Mouse (Mus musculus) small intestine, adult 2 months (tissue): ENCODE measurements around the gene Gjc3. TPM values are rescaled to one million over a fixed set of nuclear protein-coding genes. Genes with fewer than 3 reads are reported as not detected.
"Not testable (repeated sequence)": the region's sequence is repeated elsewhere in the genome, so short reads cannot be mapped to it uniquely, and the experiment has no call there.

Source experiments
- H3K27ac ChIP-seq: fragments of 200-500 bp; 2 replicates; pipeline ENCODE4 v1.5.1; 2012; ENCODE audit warnings: low read depth, low read length, control low read depth, inconsistent platforms; ENCODE audit not compliant: insufficient read depth
- H3K27me3 ChIP-seq: fragments of 200-500 bp; 2 replicates; pipeline ENCODE4 v1.6.1; 2012; ENCODE audit warnings: mild to moderate bottlenecking, moderate library complexity, low read length, inconsistent platforms; ENCODE audit not compliant: control insufficient read depth, insufficient read depth
- H3K36me3 ChIP-seq: fragments of 200-500 bp; 2 replicates; pipeline ENCODE4 v1.6.1; 2012; ENCODE audit warnings: mild to moderate bottlenecking, low read length, control low read depth, inconsistent platforms; ENCODE audit not compliant: control insufficient read depth, insufficient read depth
- H3K4me1 ChIP-seq: fragments of 200-500 bp; 2 replicates; pipeline ENCODE4 v1.6.1; 2012; ENCODE audit warnings: low read length, inconsistent platforms, mixed read lengths; ENCODE audit not compliant: control insufficient read depth, insufficient read depth, insufficient read length
- H3K4me3 ChIP-seq: fragments of 200-500 bp; 2 replicates; pipeline ENCODE4 v1.5.1; 2012; ENCODE audit warnings: low read depth, mild to moderate bottlenecking, control low read depth, inconsistent platforms, low read length, moderate library complexity
- CTCF ChIP-seq: fragments of 200-500 bp; IDR thresholded peaks from 2 replicates; pipeline ENCODE4 v1.5.1; 2012; ENCODE audit warnings: low read depth, mild to moderate bottlenecking, control low read depth, inconsistent platforms, low read length, moderate library complexity, mixed read lengths; ENCODE audit not compliant: insufficient replicate concordance, insufficient read length; ENCODE audit errors: extremely low read depth
- POLR2A ChIP-seq: fragments of 200-500 bp; IDR thresholded peaks from 2 replicates; pipeline ENCODE4 v1.6.1; 2012; ENCODE audit warnings: low read depth, mild to moderate bottlenecking, control low read depth, inconsistent platforms, low read length, moderate library complexity
- WGBS: fragments of 180-500 bp; shearing (Covaris S2); methylation state at CpG from one replicate; pipeline ENCODE4 v1.1.7; 2018; 5-methylcytosine and 5-hydroxymethylcytosine counted together
- polyA plus RNA-seq: library from polyadenylated mRNA; depleted of rRNA; stranded (reverse); fragments of >200 nt; gene quantifications from 2 replicates; pipeline ENCODE4 v1.2.3, GENCODE M21; 2012

Gjc3 gene
- polyA plus RNA-seq, 1 experiment, result 0.08 TPM

- 30% methylated on average over 1 of the region's 1 CpGs for WGBS
- no peak overlapping the region for H3K27ac ChIP-seq
- H3K36me3 ChIP-seq, result no peaks in the 10 kb centered on the region
- TF ChIP-seq POLR2A, result no peak
- TF ChIP-seq CTCF, result no peak
- H3K27me3 ChIP-seq, result no peaks in the 10 kb centered on the region
- H3K4me3 ChIP-seq, result no peak overlapping the region
- peaks cover 2% of the 10 kb centered on the region for H3K4me1 ChIP-seq
These were observed 19.8 kb downstream of the Gjc3 start for GRCm38 (mm10) chr5:137943133-137943532.

- no peak overlapping the region for H3K4me3 ChIP-seq
These were observed 21.9 kb downstream of the Gjc3 start for GRCm38 (mm10) chr5:137940948-137941347.

GRCm38 (mm10) chr5:137937238-137937637 is 25.7 kb downstream of the Gjc3 start:
- WGBS, result 57% methylated on average over 4 of the region's 4 CpGs
- peak overlapping the region; percentile 70 for H3K27ac ChIP-seq
- TF ChIP-seq POLR2A (no peak), CTCF (peak; percentile 42; the same call in 1 of the 2 replicates)
- peaks cover 2% of the 10 kb centered on the region; the same call in 1 of the 2 replicates for H3K4me1 ChIP-seq
- H3K4me3 ChIP-seq, result no peak overlapping the region
- H3K27me3 ChIP-seq, result no peaks in the 10 kb centered on the region
- H3K36me3 ChIP-seq, result no peaks in the 10 kb centered on the region

More at GRCm38 (mm10) chr5:137940948-137941347, 21.9 kb downstream of the Gjc3 start:
- TF ChIP-seq POLR2A, result no peak
- TF ChIP-seq CTCF, result no peak
- Histone ChIP-seq H3K27ac (no peak overlapping the region), H3K4me1 (peaks cover 2% of the 10 kb centered on the region), H3K27me3 (no peaks in the 10 kb centered on the region), H3K36me3 (no peaks in the 10 kb centered on the region)
- 24% methylated on average over 4 of the region's 4 CpGs for WGBS

- Histone ChIP-seq H3K27ac (no peak overlapping the region), H3K27me3 (no peaks in the 10 kb centered on the region), H3K4me3 (no peak overlapping the region), H3K4me1 (peaks cover 2% of the 10 kb centered on the region; the same call in 1 of the 2 replicates), H3K36me3 (no peaks in the 10 kb centered on the region)
- WGBS, result 36% methylated on average over 2 of the region's 2 CpGs
- no peak for TF ChIP-seq POLR2A
- TF ChIP-seq CTCF, result no peak
These were observed 26.4 kb downstream of the Gjc3 start for GRCm38 (mm10) chr5:137936486-137936885.

- WGBS, result 82% methylated on average over 2 of the region's 2 CpGs
- not testable (repeated sequence) for H3K27me3 ChIP-seq, H3K27ac ChIP-seq, H3K36me3 ChIP-seq, H3K4me1 ChIP-seq, H3K4me3 ChIP-seq
These were observed 29.0 kb downstream of the Gjc3 start for GRCm38 (mm10) chr5:137933934-137934333.

GRCm38 (mm10) chr5:137928439-137928838 is 34.5 kb downstream of the Gjc3 start:
- Histone ChIP-seq H3K36me3 (no peaks in the 10 kb centered on the region), H3K27ac (peak overlapping the region; percentile 32; the same call in 1 of the 2 replicates), H3K4me3 (no peak overlapping the region), H3K4me1 (peaks cover 14% of the 10 kb centered on the region), H3K27me3 (no peaks in the 10 kb centered on the region)
- WGBS, result 72% methylated on average over 11 of the region's 11 CpGs
- TF ChIP-seq POLR2A (no peak), CTCF (no peak)

- Histone ChIP-seq H3K36me3 (peaks cover 16% of the 10 kb centered on the region), H3K27ac (peak overlapping the region; percentile 99), H3K4me1 (peaks cover 5% of the 10 kb centered on the region), H3K27me3 (no peaks in the 10 kb centered on the region), H3K4me3 (no peak overlapping the region)
- TF ChIP-seq CTCF, result no peak
- TF ChIP-seq POLR2A, result no peak
These were observed 40.7 kb downstream of the Gjc3 start for GRCm38 (mm10) chr5:137922171-137922570.

GRCm38 (mm10) chr5:137921532-137921931 is 41.4 kb downstream of the Gjc3 start, which contains the start of gene Cyp3a13:
TSS of gene Cyp3a13 (minus strand) at chr5:137921619.
- TF ChIP-seq POLR2A (peak; percentile 99), CTCF (no peak)
- Histone ChIP-seq H3K36me3 (peaks cover 20% of the 10 kb centered on the region), H3K4me1 (no peaks in the 10 kb centered on the region; the same call in 1 of the 2 replicates), H3K27me3 (no peaks in the 10 kb centered on the region), H3K4me3 (peak within 1 kb of the TSS; percentile 56), H3K27ac (peak within 1 kb of the TSS; percentile 99)
- 19% methylated on average over 2 of the region's 2 CpGs for WGBS
